Mouse (Mus musculus): ENCODE measurements at regions not wholly inside any gene's neighbourhood (a gene's known extent, or its start where the extent isn't known, plus 50 kb on each side); places are given as distances from the start of the nearest gene placed in this dataset.

- TF ChIP-seq POLR2A (IDR thresholded peaks at IDR 0.05; ENCODE audit: borderline replicate concordance, extremely low read depth, low read depth, low read length) = no peak
- TF ChIP-seq CTCF (IDR thresholded peaks at IDR 0.05; ENCODE audit: insufficient read depth, low read length) = no peak
Observed at GRCm38 (mm10) chr2:134088374-134088773, 465.8 kb downstream of the Hao1 start.
